ENCODE assay signal across 9 mouse cellular contexts in genomic region chr4:76403219-76403618, GRCm38 (mm10).
"Had no signal": no experiment of that assay in that cellular context is flagged by ENCODE, and none has a peak within 500 bp of the region (broad histone marks: within the 10 kb centered on the region; RNA-seq: fewer than 3 reads in every experiment).

No protein-coding gene starts in this region.

- H3K27ac ChIP-seq: limb, embryonic 13.5 days; liver, embryonic 14.5 days; midbrain, embryonic 13.5 days had no signal

- H3K4me3 ChIP-seq: limb, embryonic 13.5 days; midbrain, embryonic 13.5 days had no signal

- ATAC-seq: midbrain, embryonic 13.5 days had no signal

- H3K27me3 ChIP-seq: limb, embryonic 13.5 days; midbrain, embryonic 13.5 days had no signal

- H3K36me3 ChIP-seq: limb, embryonic 13.5 days; midbrain, embryonic 13.5 days had no signal

- DNase-seq: kidney, postnatal 14 days; left cerebral cortex, postnatal 4 days; lung, adult 18-20 months; lung, postnatal 36 days; thymus, adult 18-20 months; thymus, postnatal 14 days had no signal

- H3K9ac ChIP-seq: limb, embryonic 13.5 days; liver, embryonic 14.5 days; midbrain, embryonic 13.5 days had no signal

- H3K9me3 ChIP-seq: limb, embryonic 13.5 days; midbrain, embryonic 13.5 days had no signal

- H3K4me2 ChIP-seq: limb, embryonic 13.5 days; midbrain, embryonic 13.5 days had no signal
